Mouse (Mus musculus) midbrain, embryonic 12.5 days (tissue): ENCODE data around the gene Nat8f3. TPM values are rescaled to one million over a fixed set of nuclear protein-coding genes. Genes with fewer than 3 reads are reported as not detected.
"Not testable (repeated sequence)": the region's sequence is repeated elsewhere in the genome, so short reads cannot be mapped to it uniquely, and the experiment has no call there.

Experiments
- ATAC-seq: fragments of 200-750 bp; cut with Nextera tagmentation; 2 replicates; pipeline ENCODE4 v1.8.0; 2017; ENCODE audit warnings: low read depth, moderate TSS enrichment, moderate library complexity; ENCODE audit not compliant: low FRiP score
- H3K27ac ChIP-seq: fragments of 300-500 bp; sonication (generic); replicated peaks from 2 replicates; pipeline ENCODE4 v1.5.1; 2016; ENCODE audit warnings: mild to moderate bottlenecking
- H3K27me3 ChIP-seq: fragments of 300-500 bp; sonication (generic); 2 replicates; pipeline ENCODE4 v1.6.1; 2016; ENCODE audit warnings: mild to moderate bottlenecking
- H3K36me3 ChIP-seq: fragments of 300-500 bp; sonication (generic); 2 replicates; pipeline ENCODE4 v1.6.1; 2016
- H3K4me1 ChIP-seq: fragments of 300-500 bp; sonication (generic); 2 replicates; pipeline ENCODE4 v1.6.1; 2016
- H3K4me2 ChIP-seq: fragments of 300-500 bp; sonication (generic); replicated peaks from 2 replicates; pipeline ENCODE4 v1.6.1; 2016; ENCODE audit warnings: mild to moderate bottlenecking, moderate library complexity
- H3K4me3 ChIP-seq: fragments of 300-500 bp; sonication (generic); 2 replicates; pipeline ENCODE4 v1.5.1; 2016; ENCODE audit warnings: mild to moderate bottlenecking
- H3K9ac ChIP-seq: fragments of 300-500 bp; sonication (generic); replicated peaks from 2 replicates; pipeline ENCODE4 v1.6.1; 2016; ENCODE audit warnings: mild to moderate bottlenecking, moderate library complexity
- H3K9me3 ChIP-seq: fragments of 300-500 bp; sonication (generic); 2 replicates; pipeline ENCODE4 v1.6.1; 2016; ENCODE audit warnings: mild to moderate bottlenecking
- WGBS: fragments of 180-500 bp; shearing (Covaris S2); methylation state at CpG from one replicate; pipeline ENCODE4 v1.1.7; 2016; 5-methylcytosine and 5-hydroxymethylcytosine counted together
- polyA plus RNA-seq: library from polyadenylated mRNA; unstranded; fragments of >200 nt; fragmentation: Nextera tagmentation; extraction: Ambion mirVana; gene quantifications from 2 replicates; pipeline ENCODE4 v1.2.1, GENCODE M21; 2016

The Nat8f3 gene
- 0.18 and 0.29 TPM in 2 replicates for polyA plus RNA-seq

DNA sequence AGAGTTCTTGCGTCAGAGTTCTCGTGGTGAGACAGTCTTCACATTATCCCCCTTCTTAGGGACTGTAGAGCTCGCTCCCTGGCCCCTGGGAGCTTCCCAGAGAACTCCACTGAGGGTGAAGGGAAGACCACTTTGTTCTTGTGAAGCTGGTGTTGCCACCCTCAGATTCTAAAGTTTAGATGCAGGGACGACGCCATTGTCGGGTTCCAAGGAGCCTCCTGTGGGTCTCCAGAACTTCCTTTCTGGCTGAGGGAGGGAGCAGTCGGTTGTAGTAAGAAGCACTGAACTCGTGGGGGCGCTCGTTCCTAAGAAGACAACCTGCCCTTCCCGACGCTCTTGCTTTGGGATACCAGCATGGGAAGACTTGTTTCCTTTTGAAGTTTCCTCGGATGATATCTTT is at the start of gene Nat8f3:
Gene Nat8f3, minus strand, starts transcription at position 223 of the 400 bp plus-strand sequence.
- not testable (repeated sequence) for H3K27ac ChIP-seq, H3K27me3 ChIP-seq, H3K9ac ChIP-seq, H3K4me3 ChIP-seq, H3K36me3 ChIP-seq, H3K4me1 ChIP-seq, ATAC-seq, H3K9me3 ChIP-seq, H3K4me2 ChIP-seq
- 69% methylated on average over 13 of the region's 13 CpGs for WGBS

DNA sequence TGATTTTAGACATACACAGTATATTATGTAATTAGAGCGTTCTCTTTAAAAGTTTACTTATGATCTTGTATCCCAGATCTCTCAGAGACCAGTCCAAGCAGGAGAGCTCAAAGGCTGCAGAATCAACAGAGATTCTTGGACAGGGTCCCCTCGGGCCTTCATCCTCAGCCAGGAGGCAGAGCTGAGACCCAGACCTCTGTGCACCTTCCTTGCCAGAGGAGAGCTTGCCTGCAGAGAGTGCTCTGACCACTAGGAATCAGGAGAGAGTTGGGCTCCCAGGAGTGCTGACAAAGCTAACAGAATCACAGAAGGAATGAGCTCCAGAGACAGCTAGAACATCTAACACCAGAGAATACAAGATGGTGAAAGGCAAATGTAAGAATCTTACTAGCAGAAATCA is 47.8 kb upstream of the Nat8f3 start:
- Histone ChIP-seq H3K27me3 (no peaks in the 10 kb centered on the region), H3K27ac (no peak overlapping the region), H3K4me1 (no peaks in the 10 kb centered on the region), H3K9ac (no peak overlapping the region), H3K36me3 (no peaks in the 10 kb centered on the region), H3K4me2 (no peak overlapping the region), H3K9me3 (no peaks in the 10 kb centered on the region), H3K4me3 (no peak overlapping the region)
- WGBS: 88% methylated on average over 2 of the region's 2 CpGs
- ATAC-seq: no peak

DNA sequence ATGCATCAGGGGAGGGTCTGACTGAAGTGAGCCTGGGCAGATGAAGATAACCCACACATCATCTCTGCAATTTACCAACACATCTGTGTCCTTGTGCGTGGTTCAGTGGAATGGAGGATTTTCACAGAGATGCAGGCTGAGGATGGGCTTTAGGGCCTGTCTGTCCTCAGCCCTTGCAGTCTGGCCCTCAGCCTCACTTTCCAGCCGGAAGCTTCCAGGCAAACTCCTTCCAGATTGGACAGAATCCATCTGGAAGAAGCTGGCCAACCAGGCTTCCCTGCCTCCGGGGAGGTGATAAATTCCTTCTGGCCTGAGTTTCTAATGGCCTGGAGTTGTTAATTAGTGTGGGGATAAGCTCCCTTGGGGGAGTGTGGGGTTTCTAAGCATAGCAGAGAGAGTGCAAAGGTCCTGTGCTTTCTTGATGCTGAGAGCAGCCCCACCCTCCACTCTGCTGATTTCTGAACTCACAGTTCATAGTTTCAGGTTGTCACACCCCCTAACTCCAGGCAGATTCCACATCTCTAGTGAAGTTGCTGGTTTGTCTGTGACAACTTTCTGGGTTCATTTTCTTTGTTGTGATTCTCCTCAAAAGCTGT is 45.5 kb upstream of the Nat8f3 start:
- ATAC-seq, H3K9ac ChIP-seq, H3K36me3 ChIP-seq, H3K4me2 ChIP-seq, H3K4me3 ChIP-seq, H3K4me1 ChIP-seq, H3K27me3 ChIP-seq, H3K9me3 ChIP-seq, H3K27ac ChIP-seq: not testable (repeated sequence)
- 76% methylated on average over 3 of the region's 3 CpGs for WGBS

GRCm38 (mm10) chr6:85810514-85810913 is 45.0 kb upstream of the Nat8f3 start:
- not testable (repeated sequence) for H3K9me3 ChIP-seq, H3K4me1 ChIP-seq, H3K36me3 ChIP-seq, H3K27ac ChIP-seq, H3K4me2 ChIP-seq, H3K4me3 ChIP-seq, H3K9ac ChIP-seq, H3K27me3 ChIP-seq, ATAC-seq
- WGBS: 99% methylated on average over 3 of the region's 3 CpGs

DNA sequence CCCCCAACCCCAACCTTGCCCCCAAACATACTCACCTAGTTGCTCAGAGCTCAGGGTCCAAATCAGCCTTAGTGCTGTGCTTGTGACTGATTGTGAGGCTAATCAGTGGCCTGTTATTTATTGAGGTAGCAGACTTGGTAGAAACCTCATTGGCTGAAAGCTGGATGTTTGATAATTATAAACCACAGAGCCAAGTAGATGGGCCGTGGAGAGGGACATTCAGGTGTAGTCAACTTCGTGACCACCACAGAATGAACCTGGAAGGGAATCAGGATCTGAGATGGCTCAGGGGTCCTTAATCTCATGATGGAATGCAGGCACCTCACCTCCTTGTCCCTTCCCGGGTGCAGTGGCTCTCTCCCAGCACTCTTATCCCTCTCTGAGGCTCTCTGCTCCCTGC is 44.2 kb upstream of the Nat8f3 start:
- 70% methylated on average over 2 of the region's 3 CpGs for WGBS
- not testable (repeated sequence) for H3K9me3 ChIP-seq

DNA sequence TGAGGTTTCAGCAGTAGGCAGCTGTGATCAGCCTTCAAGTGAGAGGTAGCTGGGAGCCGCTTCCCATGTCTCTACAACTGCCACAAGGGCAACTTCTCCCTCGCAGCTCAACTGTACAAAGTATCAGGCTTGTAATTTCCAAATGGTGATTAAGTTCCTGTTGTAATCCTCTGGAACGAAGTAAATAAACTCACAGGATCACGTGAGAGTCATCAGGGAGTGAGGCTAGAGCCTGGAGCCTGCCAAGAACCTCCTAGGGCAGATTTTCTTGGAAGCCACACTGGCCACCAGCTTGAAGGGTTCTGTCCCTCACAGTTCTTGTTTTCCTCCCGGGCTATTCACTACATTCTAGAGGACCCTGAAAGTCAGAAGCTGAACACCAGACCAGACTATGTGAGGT is 37.6 kb upstream of the Nat8f3 start:
- not testable (repeated sequence) for H3K27ac ChIP-seq, H3K4me1 ChIP-seq, H3K9me3 ChIP-seq, H3K36me3 ChIP-seq, H3K9ac ChIP-seq, H3K27me3 ChIP-seq, H3K4me3 ChIP-seq, H3K4me2 ChIP-seq, ATAC-seq
- WGBS: 77% methylated on average over 5 of the region's 5 CpGs

More for the DNA sequence above, 44.2 kb upstream of the Nat8f3 start:
- not testable (repeated sequence) for H3K4me2 ChIP-seq, H3K4me3 ChIP-seq, H3K9ac ChIP-seq, ATAC-seq, H3K27ac ChIP-seq, H3K27me3 ChIP-seq, H3K4me1 ChIP-seq, H3K36me3 ChIP-seq

DNA sequence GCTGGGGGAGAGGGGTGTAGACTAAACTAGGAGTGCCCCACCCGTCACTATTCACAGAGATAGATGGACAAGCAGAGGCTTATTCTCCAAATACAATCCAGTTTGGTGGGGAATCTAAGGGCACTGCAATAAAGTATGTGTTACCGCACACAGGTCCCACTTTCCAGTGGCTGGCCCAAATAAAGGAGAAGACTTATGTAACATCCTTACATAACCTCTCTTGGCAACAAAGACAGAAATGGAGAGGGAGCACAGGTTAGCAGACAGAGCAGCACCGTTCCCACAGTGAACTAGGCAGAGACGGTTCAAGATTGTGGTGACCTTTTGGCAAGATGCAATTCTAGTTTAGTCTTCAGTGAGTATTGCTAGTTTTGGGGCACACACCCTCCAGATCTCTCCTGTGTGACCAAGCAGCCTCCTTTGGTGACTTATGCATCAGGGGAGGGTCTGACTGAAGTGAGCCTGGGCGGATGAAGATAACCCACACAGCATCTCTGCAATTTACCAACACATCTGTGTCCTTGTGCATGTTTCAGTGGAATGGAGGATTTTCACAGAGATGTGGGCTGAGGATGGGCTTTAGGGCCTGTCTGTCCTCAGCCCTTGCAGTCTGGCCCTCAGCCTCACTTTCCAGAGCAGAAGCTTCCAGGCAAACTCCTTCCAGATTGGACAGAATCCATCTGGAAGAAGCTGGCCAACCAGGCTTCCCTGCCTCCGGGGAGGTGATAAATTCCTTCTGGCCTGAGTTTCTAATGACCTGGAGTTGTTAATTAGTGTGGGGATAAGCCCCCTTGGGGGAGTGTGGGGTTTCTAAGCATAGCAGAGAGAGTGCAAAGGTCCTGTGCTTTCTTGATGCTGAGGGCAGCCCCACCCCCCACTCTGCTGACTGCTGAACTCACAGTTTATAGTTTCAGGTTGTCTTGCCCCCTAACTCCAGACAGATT is 2.2 kb downstream of the Nat8f3 start:
- not testable (repeated sequence) for H3K27me3 ChIP-seq, H3K9me3 ChIP-seq, H3K4me3 ChIP-seq, ATAC-seq, H3K4me2 ChIP-seq, H3K4me1 ChIP-seq, H3K27ac ChIP-seq, H3K36me3 ChIP-seq, H3K9ac ChIP-seq
- 89% methylated on average over 5 of the region's 6 CpGs for WGBS

- not testable (repeated sequence) for H3K36me3 ChIP-seq, H3K27me3 ChIP-seq, H3K27ac ChIP-seq, H3K4me3 ChIP-seq, H3K9ac ChIP-seq, ATAC-seq, H3K9me3 ChIP-seq, H3K4me1 ChIP-seq, H3K4me2 ChIP-seq
- 86% methylated on average over 1 of the region's 2 CpGs for WGBS
Measured at GRCm38 (mm10) chr6:85762678-85763077, 2.9 kb downstream of the Nat8f3 start.

GRCm38 (mm10) chr6:85755705-85756249 is 9.8 kb downstream of the Nat8f3 start:
- 77% methylated on average over 3 of the region's 6 CpGs for WGBS
- not testable (repeated sequence) for H3K4me2 ChIP-seq, H3K4me1 ChIP-seq, H3K9ac ChIP-seq, H3K9me3 ChIP-seq, H3K27ac ChIP-seq, H3K27me3 ChIP-seq, H3K36me3 ChIP-seq, H3K4me3 ChIP-seq, ATAC-seq

DNA sequence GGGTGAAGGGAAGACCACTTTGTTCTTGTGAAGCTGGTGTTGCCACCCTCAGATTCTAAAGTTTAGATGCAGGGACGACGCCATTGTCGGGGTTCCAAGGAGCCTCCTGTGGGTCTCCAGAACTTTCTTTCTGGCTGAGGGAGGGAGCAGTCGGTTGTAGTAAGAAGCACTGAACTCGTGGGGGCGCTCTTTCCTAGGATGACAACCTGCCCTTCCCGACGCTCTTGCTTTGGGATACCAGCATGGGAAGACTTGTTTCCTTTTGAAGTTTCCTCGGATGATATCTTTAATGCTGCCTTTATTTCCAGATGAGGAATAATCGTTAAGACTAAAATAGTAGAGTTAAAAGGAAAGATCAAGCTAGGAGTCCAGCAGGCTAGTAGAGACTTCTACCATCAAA is 52.4 kb downstream of the Nat8f3 start, which contains the start of gene Nat8f7:
Gene Nat8f7, minus strand, starts transcription at position 101 of the 400 bp plus-strand sequence.
- H3K9me3 ChIP-seq, ATAC-seq, H3K4me2 ChIP-seq, H3K4me1 ChIP-seq, H3K27ac ChIP-seq, H3K4me3 ChIP-seq, H3K36me3 ChIP-seq, H3K9ac ChIP-seq, H3K27me3 ChIP-seq: not testable (repeated sequence)
- 80% methylated on average over 10 of the region's 10 CpGs for WGBS

DNA sequence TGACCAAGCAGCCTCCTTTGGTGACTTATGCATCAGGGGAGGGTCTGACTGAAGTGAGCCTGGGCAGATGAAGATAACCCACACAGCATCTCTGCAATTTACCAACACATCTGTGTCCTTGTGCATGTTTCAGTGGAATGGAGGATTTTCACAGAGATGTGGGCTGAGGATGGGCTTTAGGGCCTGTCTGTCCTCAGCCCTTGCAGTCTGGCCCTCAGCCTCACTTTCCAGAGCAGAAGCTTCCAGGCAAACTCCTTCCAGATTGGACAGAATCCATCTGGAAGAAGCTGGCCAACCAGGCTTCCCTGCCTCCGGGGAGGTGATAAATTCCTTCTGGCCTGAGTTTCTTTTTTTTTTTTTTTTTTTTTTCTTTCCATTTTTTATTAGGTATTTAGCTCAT is 55.9 kb downstream of the Nat8f3 start:
- H3K9me3 ChIP-seq, H3K27me3 ChIP-seq, ATAC-seq, H3K36me3 ChIP-seq, H3K4me3 ChIP-seq, H3K9ac ChIP-seq, H3K4me1 ChIP-seq, H3K4me2 ChIP-seq, H3K27ac ChIP-seq: not testable (repeated sequence)
- 88% methylated on average over 1 of the region's 1 CpGs for WGBS

DNA sequence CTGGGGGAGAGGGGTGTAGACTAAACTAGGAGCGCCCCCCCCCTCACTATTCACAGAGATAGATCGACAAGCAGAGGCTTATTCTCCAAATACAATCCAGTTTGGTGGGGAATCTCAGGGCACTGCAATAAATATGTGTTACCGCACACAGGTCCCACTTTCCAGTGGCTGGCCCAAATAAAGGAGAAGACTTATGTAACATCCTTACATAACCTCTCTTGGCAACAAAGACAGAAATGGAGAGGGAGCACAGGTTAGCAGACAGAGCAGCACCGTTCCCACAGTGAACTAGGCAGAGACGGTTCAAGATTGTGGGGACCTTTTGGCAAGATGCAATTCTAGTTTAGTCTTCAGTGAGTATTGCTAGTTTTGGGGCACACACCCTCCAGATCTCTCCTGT is 56.3 kb downstream of the Nat8f3 start:
- H3K9ac ChIP-seq, ATAC-seq, H3K4me3 ChIP-seq, H3K27me3 ChIP-seq, H3K4me1 ChIP-seq, H3K4me2 ChIP-seq, H3K36me3 ChIP-seq, H3K9me3 ChIP-seq, H3K27ac ChIP-seq: not testable (repeated sequence)
- WGBS: 88% methylated on average over 5 of the region's 5 CpGs
